Mouse (Mus musculus): ENCODE measurements around the gene Hoxa11. TPM values are rescaled to one million over a fixed set of nuclear protein-coding genes. Genes with fewer than 3 reads are reported as not detected.

The Hoxa11 gene
- total RNA-seq, 2 experiments from 2014 or later = not detected

DNA sequence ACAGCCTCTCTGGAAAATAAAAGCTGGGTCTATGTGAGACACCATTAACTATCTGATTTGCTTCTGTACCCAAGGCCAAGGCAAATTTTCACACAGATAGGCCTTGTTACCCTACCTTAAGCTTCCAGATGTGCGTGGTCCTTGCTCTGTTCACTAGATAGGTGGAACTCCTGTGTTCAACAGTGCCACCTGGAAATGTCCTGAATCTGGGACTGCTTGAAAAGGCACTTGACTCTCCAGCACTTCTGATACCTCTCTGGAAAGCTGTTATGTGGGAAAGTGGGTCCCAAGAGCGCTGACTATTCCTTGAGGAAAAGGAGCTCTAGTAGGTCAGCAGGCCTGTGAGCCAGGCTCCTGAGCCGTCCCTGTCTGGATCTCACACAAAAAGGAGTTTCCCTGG, 8.8 kb downstream of the Hoxa11 start:
- intact Hi-C loops (cut with DNase I) = no loop called here
- no peak for DNase-seq (ENCODE audit: low spot score in 2 of 2)

DNA sequence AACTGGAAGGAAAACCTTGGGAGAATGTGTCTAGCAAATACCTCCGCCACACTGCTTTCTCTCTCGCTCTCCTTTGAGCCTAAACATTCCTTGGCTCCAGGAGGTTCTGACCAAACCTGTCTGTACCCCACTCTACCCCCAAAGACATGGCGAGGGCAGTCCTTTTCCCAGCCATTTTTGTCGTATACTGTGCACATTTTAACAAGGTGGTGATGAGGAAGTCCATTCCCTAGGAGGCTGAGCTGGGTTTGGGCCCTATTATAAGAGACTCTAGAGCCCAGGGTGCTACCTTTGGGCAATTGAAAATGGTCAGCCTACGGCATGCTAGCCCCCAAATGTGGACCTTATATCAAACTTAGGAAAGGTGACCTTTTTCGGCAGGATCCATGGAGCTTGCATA, 9.7 kb downstream of the Hoxa11 start:
- DNase-seq (ENCODE audit: low spot score in 2 of 2) = no peak
- intact Hi-C loops (cut with DNase I) = no loop called here

DNA sequence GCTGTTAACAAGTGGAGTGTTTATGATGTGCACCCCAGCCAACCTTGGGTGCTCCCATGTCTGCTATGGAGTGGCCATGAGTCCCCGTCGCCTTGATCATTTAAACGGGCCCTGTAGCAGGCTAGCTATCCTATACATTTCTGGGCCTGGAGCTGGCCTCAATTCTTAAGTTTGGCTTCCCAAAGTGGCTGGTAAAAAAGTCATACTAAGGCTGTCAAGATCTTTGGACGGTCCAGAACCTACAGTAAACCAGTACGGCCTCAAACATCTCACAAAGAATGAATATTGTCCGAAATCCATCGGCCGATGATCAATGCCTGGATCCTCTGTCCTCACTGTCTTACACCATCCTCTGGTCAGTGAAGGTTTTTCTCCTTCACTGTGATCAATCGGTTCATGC, 10.3 kb downstream of the Hoxa11 start:
- DNase-seq (ENCODE audit: low spot score in 2 of 2) = no peak
- intact Hi-C loops (cut with DNase I) = no loop called here

DNA sequence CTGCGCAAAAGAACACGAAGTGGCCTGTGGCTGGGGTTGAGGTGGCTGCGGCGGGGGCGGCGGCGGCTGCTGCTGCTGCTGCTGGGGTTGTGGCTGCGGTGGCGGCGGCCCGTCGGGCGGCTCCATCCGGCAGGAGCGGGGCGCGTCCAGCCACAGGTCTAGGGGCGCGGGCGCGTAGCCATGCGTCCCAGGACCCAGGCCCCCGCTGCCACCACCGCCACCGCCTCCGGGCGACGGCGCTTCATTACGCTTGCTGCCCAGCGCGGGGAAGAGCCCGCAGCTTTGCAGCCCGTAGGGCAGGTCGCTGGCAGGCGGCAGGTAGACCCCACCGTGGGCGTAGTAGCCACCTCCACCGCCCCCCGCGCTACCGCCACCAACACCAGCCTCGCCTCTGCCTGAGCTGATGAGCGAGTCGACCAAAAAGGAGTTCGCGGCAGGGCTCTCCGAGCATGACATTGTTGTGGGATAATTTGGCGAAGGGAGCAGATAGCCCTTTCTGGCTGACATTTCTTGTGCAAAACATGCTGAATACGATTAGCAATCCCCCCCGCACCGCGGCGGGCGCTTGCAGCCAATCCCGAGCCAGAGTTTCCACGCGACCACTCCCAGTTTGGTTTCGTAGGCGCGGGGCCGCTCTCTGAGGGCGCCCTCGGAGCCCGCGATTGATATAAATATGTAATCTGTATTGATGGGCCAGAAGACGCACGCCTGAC, 11.0 kb downstream of the Hoxa11 start:
- DNase-seq (ENCODE audit: low spot score in 2 of 2) = no peak
- intact Hi-C loops (cut with DNase I) = loop anchor here (5.0 kb wide), 1 partner anchor 1052 kb away; no protein-coding TSS in a partner anchor

DNA sequence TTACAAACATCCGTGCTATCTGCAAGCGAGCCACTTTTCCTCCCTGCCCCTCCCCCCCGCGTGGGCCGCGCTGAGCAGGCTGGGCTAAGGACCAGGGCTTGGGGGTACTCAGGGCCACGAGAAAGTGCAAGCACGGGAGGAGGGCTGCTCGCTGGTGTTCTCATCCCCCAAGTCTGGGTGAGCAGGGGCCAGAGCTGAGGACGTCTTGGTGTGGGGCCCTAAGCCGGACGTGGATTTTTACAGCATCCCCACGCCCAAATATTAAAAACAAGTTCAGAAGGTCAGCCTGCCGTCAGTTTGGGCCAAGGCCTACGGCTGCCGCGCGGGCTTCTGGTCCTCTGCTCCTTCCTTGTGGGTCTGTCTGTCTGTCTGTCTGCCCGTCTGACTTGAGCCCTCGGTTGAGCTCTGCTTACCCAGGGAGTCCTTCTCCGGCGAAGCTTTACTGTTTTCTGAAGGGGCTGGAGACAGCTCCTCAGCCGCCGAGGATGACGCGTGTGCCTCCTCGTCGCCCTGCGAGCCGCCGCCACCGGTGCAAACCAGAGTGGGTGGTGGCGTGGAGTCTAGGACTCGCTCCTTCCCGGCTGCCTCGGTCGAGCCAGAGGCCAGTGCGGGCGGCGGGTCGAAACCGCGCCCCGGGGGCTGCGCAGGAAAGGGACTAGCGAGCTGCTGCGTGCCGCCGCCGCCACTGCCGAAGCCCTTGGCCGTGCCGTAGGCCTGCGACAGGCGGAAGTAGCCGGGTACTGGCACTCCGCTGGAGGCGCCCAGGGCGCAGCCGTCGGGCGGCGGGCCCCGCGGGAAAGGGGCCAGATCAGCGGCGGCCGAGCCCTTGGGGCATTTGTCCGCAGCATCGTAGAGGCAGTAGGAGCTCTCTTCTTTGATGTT, 11.8 kb downstream of the Hoxa11 start:
- intact Hi-C loops (cut with DNase I) = loop anchor here (5.0 kb wide), 1 partner anchor 1051 kb away; no protein-coding TSS in a partner anchor
- DNase-seq (ENCODE audit: low spot score in 2 of 2) = no peak

DNA sequence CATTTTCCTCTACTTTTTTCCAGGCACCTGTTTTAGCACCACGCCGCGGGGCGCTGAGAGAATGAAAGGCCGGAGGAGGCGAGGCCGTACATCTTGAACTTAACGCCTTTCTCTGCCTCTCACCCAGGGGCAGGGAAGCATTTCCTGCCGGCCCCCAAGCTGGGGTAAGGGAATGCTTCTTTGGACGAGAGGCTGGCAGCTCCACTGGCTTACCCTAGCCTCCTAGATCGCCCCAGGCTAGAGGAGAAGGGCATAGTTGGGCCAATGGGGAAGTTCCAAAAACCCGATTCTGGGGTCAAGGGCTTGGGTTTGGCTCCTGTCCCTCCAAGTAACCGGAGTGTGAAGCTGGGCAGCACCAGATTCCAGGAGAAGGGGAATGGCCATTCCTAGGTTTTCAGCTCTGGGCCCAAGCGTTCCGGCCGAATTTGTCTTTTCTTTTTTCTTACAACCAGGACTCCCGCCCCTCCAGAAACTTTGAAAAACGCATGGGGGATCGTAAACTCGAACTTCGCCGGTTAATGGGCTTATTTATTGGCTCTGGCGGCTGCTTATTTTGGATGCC, 12.5 kb downstream of the Hoxa11 start:
- intact Hi-C loops (cut with DNase I) = loop anchor here (5.0 kb wide), 1 partner anchor 1051 kb away; no protein-coding TSS in a partner anchor
- DNase-seq (ENCODE audit: low spot score in 2 of 2) = no peak

DNA sequence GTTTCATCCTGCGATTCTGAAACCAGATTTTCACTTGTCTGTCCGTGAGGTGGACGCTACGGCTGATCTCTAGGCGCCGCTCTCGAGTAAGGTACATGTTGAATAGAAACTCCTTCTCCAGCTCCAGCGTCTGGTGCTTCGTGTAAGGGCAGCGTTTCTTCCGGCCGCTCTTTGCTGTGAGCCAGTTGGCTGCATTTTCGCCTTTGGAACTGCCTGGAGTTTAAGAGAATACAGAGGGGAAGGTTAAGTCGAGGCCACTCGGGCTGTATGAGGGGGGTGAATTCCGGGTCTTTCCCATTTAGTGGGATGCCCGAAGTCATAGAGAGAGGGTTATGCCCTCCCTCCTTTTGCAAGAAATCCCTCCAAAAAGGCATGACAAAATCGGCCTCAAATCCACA, 13.0 kb downstream of the Hoxa11 start:
- no peak for DNase-seq (ENCODE audit: low spot score in 2 of 2)
- intact Hi-C loops (cut with DNase I) = loop anchor here (5.0 kb wide), 1 partner anchor 1050 kb away; no protein-coding TSS in a partner anchor

DNA sequence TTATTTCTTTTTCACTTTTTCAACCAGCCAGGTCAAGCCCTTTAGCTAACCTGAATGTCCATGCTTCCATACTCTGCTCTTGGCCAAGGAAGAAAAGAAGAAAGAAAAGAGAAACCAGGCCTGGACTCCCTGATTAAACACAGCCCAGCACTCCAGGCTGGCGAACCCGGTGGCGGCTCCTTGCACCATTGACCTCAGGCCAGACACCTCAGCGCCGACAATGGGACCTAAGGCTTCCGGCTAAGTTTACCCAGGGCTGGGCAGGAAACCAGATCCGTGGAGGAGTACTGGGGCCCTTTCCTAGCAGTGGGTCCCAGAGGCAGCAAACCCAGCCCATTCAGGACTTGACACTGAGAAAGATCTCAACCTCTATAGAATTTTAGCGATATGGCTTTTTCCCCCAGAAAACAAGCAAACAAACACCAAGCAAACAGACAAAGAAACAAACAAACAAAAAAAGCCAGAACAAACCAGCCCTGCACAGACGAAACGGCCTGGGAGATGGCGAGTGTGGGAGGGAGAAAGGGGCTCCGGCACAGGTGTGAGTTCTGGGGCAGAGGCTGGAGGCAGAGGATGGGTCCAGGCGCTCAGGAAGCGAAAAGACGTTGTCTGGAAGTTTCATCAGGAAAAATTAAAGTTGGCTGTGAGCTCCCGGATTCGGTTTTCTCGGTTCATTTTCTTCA, 13.6 kb downstream of the Hoxa11 start:
- intact Hi-C loops (cut with DNase I) = loop anchor here (5.0 kb wide), 1 partner anchor 1050 kb away; no protein-coding TSS in a partner anchor
- DNase-seq (ENCODE audit: low spot score in 2 of 2) = no peak

DNA sequence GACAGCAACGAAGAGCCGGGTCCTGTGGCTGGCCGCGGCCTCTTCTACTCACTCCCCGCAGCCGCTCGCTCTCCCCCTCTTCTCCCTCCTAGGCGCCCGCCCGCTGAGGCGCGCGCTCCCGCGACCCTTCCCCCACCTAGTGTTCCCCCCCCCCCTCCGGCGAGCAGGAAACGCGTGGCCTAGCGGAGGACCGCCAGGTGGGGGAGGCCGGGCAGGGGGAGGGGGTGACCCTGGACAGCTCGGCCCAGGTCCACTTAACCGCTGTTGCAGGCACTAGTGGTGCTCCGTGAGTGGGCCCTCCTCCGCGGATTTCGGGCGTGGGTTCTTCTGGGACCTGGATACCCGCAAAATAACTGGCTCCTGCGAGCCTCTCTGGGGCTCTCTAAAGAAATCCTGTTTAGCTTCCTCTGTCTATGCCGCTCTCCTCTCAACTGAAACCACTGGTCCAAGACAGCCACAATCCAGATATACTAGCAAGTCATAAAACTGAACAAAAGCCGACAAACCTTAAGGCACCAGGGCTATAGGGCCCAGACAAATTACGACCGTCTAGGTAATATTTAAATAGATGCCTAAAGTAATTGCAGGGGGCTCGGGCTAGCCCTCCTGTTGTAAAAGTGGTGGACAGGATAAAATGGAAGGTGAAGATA, 15.0 kb downstream of the Hoxa11 start, which contains the start of gene Hoxa9:
TSS of gene Hoxa9 (minus strand) at position 574 of the 650 bp plus-strand sequence.
- DNase-seq (ENCODE audit: low spot score in 2 of 2) = no peak
- intact Hi-C loops (cut with DNase I) = loop anchor here (5.0 kb wide), 1 partner anchor 1048 kb away; no protein-coding TSS in a partner anchor

DNA sequence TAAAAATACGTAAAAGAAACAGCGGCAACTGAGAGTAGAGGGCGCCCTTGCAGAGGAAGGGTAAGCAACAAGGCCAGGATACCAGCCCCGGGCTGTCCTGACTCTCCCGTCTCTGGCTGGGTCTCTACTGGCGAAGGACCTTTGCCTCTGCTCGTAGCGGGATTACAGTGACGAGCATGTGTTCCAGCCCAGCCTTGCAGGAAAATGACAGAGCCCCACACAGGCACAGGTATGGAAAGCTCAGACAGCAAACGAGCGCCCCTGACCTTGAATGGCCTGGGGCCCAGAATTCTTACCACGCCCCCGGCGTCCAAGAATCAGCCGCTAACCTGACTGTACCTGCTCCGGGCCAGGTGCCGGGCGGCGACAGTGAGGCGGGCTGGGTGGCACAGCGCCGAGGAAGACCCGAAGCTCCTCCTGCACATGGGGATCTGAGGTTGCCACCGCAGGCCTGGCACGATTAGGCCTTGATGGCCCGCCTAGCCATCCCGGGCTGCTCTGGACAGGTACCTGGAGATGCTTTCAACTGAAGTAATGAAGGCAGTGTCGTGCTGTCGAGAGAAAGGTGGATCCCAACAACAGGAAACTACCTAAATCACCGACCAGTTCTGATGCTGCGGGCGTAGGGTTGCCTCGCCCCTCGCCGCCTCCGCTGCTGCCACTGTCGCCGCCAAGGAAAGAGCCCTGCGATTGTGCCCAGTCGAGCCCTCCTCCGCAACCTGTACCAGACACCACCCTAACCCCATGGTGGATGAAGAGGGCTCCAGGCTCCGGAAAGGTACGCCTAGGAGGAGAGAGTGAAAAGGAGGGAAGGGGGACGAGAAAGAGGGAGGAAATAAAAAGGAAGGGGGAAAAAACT, 15.8 kb downstream of the Hoxa11 start:
- DNase-seq (ENCODE audit: low spot score in 2 of 2) = no peak
- intact Hi-C loops (cut with DNase I) = loop anchor here (5.0 to 10.0 kb wide), 2 partner anchors 1047 to 1425 kb away; no protein-coding TSS in a partner anchor

DNA sequence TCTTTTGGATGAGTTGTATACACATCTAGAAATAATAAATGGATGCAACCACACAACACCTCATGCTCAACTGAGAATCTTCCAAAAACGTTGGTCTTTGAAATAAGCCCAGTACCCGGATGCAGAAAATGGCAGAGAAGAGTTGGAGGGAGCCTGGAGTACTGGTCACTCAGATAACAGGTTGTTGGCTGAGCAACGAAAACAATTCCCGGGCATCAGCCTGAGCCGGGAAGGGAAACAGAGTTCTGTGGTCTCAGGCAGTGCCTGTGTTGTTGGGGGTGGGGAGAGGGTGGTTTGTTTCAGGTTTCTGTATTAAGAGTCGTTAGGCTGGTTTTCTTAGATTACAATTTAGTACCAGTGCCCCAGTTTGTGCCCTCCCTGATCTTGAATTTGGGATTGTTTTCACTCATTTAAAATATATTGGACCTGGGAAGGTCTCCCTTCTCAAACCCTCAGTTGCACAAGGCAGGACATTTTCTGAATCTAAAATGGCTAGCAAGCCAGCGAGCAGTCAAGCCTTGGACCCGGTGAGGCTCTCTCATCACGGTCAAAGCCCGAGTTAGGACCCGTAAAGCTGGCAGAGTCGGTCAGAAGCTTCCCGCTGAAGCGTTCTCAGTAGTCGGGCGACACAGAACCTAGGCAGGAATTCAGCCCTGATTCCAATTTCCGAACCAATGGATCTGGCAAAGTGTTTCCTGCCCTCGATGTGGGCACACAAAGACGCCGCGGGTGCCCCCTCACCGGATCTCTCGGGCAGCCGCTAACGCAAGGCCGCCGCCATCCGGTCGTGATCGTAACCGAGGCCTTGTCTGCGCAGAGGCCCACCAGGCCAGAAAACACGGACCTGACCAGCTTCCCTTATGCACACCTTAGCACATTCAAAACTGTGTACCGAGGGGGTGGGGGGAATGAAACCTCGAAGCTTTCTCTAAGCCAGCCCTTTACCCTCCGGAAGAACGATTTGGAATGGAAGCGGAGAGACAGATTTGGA, 16.8 kb downstream of the Hoxa11 start:
- DNase-seq (ENCODE audit: low spot score in 2 of 2) = no peak
- intact Hi-C loops (cut with DNase I) = loop anchor here (10.0 kb wide), 1 partner anchor 1424 kb away; no protein-coding TSS in a partner anchor

DNA sequence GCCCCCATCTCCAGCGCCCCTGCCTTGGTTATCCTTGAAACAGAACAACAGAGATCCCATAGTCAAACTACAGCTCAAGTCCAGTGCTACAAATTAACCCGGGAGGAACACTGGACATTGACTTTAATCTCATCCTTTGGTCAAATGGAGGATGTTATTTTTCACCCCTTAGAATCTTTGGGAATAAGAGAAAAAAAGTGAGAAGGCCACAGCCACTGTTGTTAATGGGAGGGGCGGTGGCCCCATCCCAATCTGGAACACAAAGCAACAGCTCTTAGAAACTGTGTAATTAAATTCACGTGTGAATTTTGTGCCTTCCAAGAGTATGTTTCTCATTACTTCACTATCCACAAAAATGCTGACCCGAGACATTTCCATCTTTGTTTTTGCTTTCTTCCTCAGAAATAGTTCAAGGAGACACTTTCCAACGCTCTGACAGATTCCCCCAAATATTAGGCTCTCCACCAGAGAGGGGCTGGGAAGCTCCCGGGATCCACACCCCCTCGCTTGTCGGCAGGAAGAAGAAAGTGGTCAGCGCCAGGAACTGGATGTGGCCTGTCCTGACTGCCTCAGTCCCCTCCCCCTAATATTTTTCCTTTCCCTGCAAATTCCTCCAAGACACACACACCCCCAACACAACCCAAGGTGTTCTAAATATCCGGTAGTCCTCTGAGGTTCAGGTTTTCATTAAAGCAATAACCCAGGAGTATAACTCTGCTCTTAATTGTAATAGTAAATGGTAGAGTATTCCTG, 18.0 kb downstream of the Hoxa11 start:
- DNase-seq (ENCODE audit: low spot score in 2 of 2) = no peak
- intact Hi-C loops (cut with DNase I) = loop anchor here (10.0 kb wide), 1 partner anchor 1423 kb away; no protein-coding TSS in a partner anchor

DNA sequence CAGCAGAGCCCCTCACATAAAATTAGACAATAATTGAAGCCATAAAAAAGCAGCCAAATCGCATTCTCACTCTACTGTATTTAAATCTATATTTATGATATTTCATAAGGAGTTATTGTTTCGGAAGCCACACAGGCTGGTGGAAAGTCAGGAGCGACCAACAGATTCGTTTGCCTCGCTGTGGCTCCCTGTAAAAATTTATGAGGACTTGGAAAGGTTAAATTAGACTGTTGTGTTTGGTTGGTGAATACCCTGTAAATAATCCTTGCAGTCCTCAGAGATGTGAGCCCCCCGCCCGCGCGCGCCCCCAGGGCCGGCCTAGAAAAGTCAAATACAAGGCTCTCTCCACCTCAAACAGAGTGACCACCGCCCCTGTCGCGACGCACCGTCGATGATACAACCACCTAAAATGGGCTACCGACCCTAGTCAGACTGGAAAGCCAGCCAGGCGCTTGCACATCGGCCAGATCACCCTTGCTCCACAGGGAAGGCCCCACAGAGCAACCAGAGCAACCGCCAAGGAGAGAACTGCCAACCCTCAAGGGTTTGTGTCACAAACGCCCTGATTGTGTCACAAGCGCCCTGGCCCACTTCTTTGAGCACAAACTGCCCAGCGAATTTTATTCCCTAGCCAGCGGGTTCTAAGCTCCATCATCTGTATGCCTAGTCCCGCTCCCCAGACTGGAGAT, 18.9 kb downstream of the Hoxa11 start:
- no peak for DNase-seq (ENCODE audit: low spot score in 2 of 2)
- intact Hi-C loops (cut with DNase I) = loop anchor here (10.0 kb wide), 1 partner anchor 1422 kb away; no protein-coding TSS in a partner anchor

DNA sequence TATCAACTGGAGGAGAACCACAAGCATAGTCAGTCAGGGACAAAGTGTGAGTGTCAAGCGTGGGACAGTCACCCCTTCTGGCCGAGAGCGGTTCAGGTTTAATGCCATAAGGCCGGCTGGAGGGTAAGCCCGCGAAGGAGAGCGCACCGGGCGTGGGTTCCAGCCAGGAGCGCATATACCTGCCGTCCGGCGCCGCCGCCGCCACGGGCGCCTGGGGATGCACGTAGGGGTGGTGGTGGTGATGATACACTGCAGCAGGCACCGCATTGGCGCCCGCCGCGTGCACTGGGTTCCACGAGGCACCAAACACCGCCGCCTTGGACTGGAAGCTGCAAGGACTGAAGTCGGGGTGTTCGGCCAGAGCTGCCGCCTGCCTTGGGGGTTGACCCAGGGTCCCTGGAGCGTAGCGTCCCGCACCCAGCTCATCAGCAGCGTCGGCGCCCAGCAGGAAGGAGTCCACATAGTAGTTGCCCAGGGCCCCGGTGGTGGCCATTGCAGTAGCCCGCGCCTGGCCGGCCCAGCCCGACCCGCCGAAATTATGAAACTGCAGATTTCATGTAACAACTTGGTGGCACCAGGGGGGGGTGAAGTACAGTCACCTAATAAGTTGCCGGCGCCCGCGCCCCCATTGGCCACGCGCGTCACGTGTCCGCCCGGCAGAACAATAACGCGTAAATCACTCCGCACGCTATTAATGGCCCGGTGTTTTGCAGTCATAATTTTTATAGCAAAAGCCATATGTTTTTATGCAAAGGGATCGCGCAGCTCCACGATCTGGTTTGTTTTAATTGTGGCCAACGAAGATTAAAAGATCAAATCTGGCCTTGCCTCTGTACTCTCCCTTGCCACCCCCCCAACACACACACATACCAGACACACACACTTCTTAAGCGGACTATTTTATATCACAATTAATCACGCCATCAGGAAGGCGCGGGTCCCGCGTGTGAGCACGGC, 19.7 kb downstream of the Hoxa11 start:
- intact Hi-C loops (cut with DNase I) = loop anchor here (10.0 kb wide), 1 partner anchor 1421 kb away; no protein-coding TSS in a partner anchor
- no peak for DNase-seq (ENCODE audit: low spot score in 2 of 2)

Measured in left cerebral cortex, postnatal 14 days (tissue).